Mouse (Mus musculus): ENCODE measurements around the gene Fam222a. TPM values are rescaled to one million over a fixed set of nuclear protein-coding genes. Genes with fewer than 3 reads are reported as not detected.

Gene Fam222a
- polyA plus RNA-seq, 1 experiment from 2014 or later: 9.9 TPM

GRCm38 (mm10) chr5:114575530-114575929 is 7.7 kb downstream of the Fam222a start:
- 0 out of 2 replicates have a peak, but pooled peaks cover 4% of the 10 kb centered on the region for H3K36me3 ChIP-seq
- 0 out of 2 replicates have a peak, but pooled peaks cover 3% of the 10 kb centered on the region for H3K27me3 ChIP-seq
- WGBS: 76% methylated on average over 7 of the region's 7 CpGs
- ATAC-seq (ENCODE audit: low FRiP score): no peak
- H3K9ac ChIP-seq: no peak overlapping the region
- H3K27ac ChIP-seq: peak overlapping the region; percentile 80
- peaks cover 93% of the 10 kb centered on the region for H3K4me1 ChIP-seq
- H3K4me2 ChIP-seq (replicated peaks): peak overlapping the region; percentile 37
- H3K4me3 ChIP-seq: no peak overlapping the region
- no peaks in the 10 kb centered on the region for H3K9me3 ChIP-seq (replicated peaks)

GRCm38 (mm10) chr5:114575986-114576605 is 8.3 kb downstream of the Fam222a start:
- Histone ChIP-seq H3K4me1 (peaks cover 91% of the 10 kb centered on the region), H3K9ac (no peak overlapping the region), H3K27ac (peak overlapping the region; percentile 24; the same call in 1 of the 2 replicates)

GRCm38 (mm10) chr5:114578361-114578760 is 10.5 kb downstream of the Fam222a start:
- Histone ChIP-seq H3K36me3 (0 out of 2 replicates have a peak, but pooled peaks cover 4% of the 10 kb centered on the region), H3K9me3 (replicated peaks) (no peaks in the 10 kb centered on the region), H3K27me3 (peaks cover 7% of the 10 kb centered on the region; the same call in 1 of the 2 replicates), H3K27ac (peak overlapping the region; percentile 13; the same call in 1 of the 2 replicates), H3K9ac (no peak overlapping the region), H3K4me1 (peaks cover 84% of the 10 kb centered on the region), H3K4me3 (no peak overlapping the region), H3K4me2 (replicated peaks) (peak overlapping the region; percentile 24; the same call in 1 of the 2 replicates)
- no peak for ATAC-seq (ENCODE audit: low FRiP score)
- 48% methylated on average over 20 of the region's 20 CpGs for WGBS

More at GRCm38 (mm10) chr5:114575986-114576605, 8.3 kb downstream of the Fam222a start:
- ATAC-seq (ENCODE audit: low FRiP score): no peak
- H3K4me2 ChIP-seq (replicated peaks): no peak overlapping the region; the same call in 1 of the 2 replicates
- 75% methylated on average over 16 of the region's 16 CpGs for WGBS
- 0 out of 2 replicates have a peak, but pooled peaks cover 4% of the 10 kb centered on the region for H3K36me3 ChIP-seq
- no peaks in the 10 kb centered on the region for H3K9me3 ChIP-seq (replicated peaks)
- H3K4me3 ChIP-seq: no peak overlapping the region
- H3K27me3 ChIP-seq: 0 out of 2 replicates have a peak, but pooled peaks cover 3% of the 10 kb centered on the region

DNA sequence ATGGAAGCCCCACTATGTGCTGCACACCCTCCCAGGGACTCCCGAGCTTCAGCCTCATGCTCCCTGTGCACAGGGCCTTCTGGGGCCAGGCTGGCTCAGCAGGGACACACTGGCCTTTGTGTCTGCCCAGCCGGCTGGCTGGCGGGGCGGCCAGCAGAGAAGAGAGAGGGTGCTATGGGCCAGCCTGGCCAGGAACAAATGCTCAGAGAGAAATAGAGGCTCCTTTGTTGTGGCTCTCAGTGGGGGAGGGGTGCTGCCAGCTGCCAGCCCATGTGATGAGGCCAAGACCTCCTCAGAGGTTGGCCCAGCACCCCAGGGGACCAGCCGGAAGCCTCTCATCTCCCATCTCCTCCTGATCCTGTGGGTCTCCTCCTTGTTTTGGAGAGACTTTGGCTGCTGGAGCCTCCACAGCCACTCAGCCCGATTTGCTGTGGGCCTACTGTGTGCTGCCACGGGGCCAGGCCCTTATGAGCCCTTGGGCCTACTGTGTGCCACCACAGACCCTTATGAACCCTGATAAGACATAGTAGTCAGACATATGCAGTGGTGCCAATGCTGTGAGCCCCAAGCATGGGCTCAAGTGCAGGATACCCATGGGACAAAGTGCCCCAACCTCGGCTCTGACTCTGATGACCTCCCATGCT is 12.0 kb downstream of the Fam222a start:
- H3K27ac ChIP-seq: peak overlapping the region; percentile 40; the same call in 1 of the 2 replicates
- no peaks in the 10 kb centered on the region for H3K9me3 ChIP-seq (replicated peaks)
- peaks cover 84% of the 10 kb centered on the region for H3K4me1 ChIP-seq
- peaks cover 5% of the 10 kb centered on the region; the same call in 1 of the 2 replicates for H3K27me3 ChIP-seq
- H3K4me3 ChIP-seq: no peak overlapping the region
- no peak overlapping the region for H3K9ac ChIP-seq
- ATAC-seq (ENCODE audit: low FRiP score): peak; percentile 30; the same call in 1 of the 2 replicates
- WGBS: 48% methylated on average over 8 of the region's 8 CpGs
- no peak overlapping the region for H3K4me2 ChIP-seq (replicated peaks)
- 0 out of 2 replicates have a peak, but pooled peaks cover 4% of the 10 kb centered on the region for H3K36me3 ChIP-seq

DNA sequence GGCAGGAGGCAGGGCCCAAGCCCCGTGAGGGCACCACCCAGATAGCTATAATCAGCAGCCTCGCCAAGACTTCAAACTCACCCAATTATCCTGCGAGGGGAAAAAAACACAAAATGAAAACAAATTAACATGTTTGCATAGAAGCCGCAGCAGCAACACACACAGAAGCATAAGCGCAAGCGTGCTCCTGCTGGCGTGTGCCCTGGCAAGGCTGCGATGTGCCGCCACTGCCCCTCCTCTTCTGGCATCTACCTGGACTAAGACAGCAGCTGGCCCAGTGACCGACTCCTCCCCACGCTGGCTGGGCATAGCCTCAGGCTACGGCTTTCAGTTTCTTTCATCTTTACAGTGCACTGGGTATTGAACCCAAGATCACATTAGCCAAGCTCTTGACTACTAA is 13.7 kb downstream of the Fam222a start:
- ATAC-seq (ENCODE audit: low FRiP score): no peak
- no peaks in the 10 kb centered on the region for H3K9me3 ChIP-seq (replicated peaks)
- no peak overlapping the region for H3K4me2 ChIP-seq (replicated peaks)
- 79% methylated on average over 12 of the region's 12 CpGs for WGBS
- peak overlapping the region; percentile 30; the same call in 1 of the 2 replicates for H3K27ac ChIP-seq
- H3K27me3 ChIP-seq: peaks cover 6% of the 10 kb centered on the region; the same call in 1 of the 2 replicates
- H3K36me3 ChIP-seq: 0 out of 2 replicates have a peak, but pooled peaks cover 4% of the 10 kb centered on the region
- H3K4me1 ChIP-seq: peaks cover 84% of the 10 kb centered on the region
- no peak overlapping the region for H3K4me3 ChIP-seq
- no peak overlapping the region for H3K9ac ChIP-seq

- 71% methylated on average over 3 of the region's 3 CpGs for WGBS
- peaks cover 78% of the 10 kb centered on the region for H3K4me1 ChIP-seq
- no peak overlapping the region for H3K27ac ChIP-seq
- H3K9me3 ChIP-seq (replicated peaks): no peaks in the 10 kb centered on the region
- no peak overlapping the region for H3K4me2 ChIP-seq (replicated peaks)
- H3K4me3 ChIP-seq: no peak overlapping the region
- H3K27me3 ChIP-seq: peaks cover 6% of the 10 kb centered on the region; the same call in 1 of the 2 replicates
- no peak overlapping the region for H3K9ac ChIP-seq
- H3K36me3 ChIP-seq: 0 out of 2 replicates have a peak, but pooled peaks cover 4% of the 10 kb centered on the region
- ATAC-seq (ENCODE audit: low FRiP score): no peak
Observed at GRCm38 (mm10) chr5:114583046-114583445, 15.2 kb downstream of the Fam222a start.

DNA sequence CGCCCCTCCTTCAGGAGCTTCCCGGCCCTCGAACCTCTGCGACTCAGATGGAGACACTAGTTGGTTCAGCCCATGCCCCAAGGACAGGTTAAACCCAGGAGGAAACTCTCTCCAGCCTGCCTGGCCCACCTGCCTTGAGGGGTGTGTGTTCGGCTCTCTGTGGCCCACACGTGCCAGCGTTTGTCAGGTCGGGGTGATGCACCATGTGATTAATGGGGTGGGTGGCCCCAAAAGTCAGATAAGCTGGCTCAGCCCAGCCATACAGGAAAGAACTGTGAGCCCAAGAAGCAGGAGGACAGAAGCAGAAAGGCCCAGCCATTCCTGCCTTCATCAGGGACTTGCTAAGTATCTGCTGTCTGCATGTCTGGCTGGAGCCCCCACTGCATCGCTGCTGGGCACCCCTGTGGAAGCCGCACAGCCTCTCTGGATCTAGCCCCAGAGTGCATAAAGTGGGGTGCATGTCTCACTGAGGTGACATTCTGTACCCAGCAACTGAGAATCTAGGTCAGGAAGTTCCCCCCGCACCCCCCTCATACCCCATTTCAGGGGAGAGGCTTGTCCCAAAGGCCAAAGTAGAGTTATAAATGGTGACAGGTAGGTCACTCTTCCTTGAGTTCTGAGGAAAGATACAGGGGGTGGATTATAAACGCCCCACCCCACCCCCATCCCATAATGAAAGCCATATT is 15.8 kb downstream of the Fam222a start:
- 75% methylated on average over 12 of the region's 12 CpGs for WGBS
- H3K27me3 ChIP-seq: peaks cover 6% of the 10 kb centered on the region; the same call in 1 of the 2 replicates
- H3K9ac ChIP-seq: no peak overlapping the region; the same call in 1 of the 2 replicates
- no peak for ATAC-seq (ENCODE audit: low FRiP score)
- peaks cover 78% of the 10 kb centered on the region for H3K4me1 ChIP-seq
- H3K4me3 ChIP-seq: no peak overlapping the region
- no peak overlapping the region for H3K4me2 ChIP-seq (replicated peaks)
- peak overlapping the region; percentile 69 for H3K27ac ChIP-seq
- H3K36me3 ChIP-seq: 0 out of 2 replicates have a peak, but pooled peaks cover 4% of the 10 kb centered on the region
- H3K9me3 ChIP-seq (replicated peaks): no peaks in the 10 kb centered on the region

DNA sequence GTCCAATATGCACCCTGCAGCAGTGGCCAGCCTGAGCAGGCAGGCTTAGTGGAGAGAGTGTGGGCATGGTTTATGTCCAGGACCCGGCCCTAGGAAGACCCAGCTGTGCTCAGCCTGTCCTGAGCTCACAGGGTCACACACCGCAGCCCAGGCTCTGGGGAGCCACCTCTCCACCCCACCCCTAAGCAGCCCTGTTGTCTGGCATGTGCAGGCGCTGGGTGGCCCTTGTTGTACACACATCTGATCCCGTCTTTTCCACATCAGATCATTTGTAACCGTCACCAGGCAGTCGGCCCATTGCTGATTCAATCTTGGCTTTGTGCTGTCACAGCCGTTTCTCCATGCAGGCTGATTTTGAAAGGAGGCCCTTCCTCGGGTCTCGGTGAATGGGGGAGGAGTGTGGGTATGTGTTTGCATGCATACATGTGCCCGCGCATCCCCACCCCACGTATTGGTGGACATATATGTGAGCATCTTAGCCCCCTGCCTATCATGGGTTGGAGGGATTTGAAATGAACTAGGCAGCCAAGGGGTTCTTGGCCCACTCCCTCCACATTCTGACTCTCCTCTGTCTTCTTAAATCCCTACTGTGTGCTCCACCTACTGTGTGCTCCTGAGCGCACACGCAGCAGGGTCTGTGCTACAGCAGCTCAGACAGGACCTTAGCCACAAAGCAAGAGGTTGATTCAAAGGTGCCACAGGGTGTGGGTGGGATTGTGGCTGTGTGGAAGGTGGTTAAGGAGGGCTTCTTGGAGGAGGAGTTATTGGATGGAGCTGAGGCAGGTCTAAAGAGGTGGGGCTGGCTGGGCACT is 16.7 kb downstream of the Fam222a start:
- H3K27ac ChIP-seq: peak overlapping the region; percentile 69
- no peaks in the 10 kb centered on the region for H3K36me3 ChIP-seq
- peaks cover 82% of the 10 kb centered on the region for H3K4me1 ChIP-seq
- 27% methylated on average over 14 of the region's 14 CpGs for WGBS
- H3K27me3 ChIP-seq: peaks cover 6% of the 10 kb centered on the region; the same call in 1 of the 2 replicates
- no peak overlapping the region for H3K4me3 ChIP-seq
- H3K9ac ChIP-seq: peak overlapping the region; percentile 33; the same call in 1 of the 2 replicates
- ATAC-seq (ENCODE audit: low FRiP score): peak; percentile 53
- H3K4me2 ChIP-seq (replicated peaks): no peak overlapping the region
- no peaks in the 10 kb centered on the region for H3K9me3 ChIP-seq (replicated peaks)

DNA sequence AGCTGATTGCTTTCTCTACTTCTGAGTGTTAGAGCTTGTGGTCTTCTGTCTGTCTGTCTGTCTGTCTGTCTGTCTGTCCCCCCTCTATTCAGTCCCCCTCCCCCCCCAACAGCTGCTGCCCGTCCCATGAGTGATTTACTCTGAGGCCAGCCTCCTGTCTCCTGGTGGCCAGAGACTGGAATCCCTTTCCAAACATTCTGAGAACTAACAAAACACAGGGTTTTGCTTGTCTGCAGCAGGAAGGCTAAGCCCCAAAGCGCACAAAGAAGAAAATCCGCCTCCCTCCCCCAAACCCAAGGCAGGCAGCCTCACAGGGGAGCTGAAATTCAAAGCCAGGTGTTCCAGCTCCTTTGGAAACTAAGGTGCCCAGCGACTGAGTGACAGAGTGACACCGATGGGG is 17.9 kb downstream of the Fam222a start:
- Histone ChIP-seq H3K9me3 (replicated peaks) (no peaks in the 10 kb centered on the region), H3K4me2 (replicated peaks) (no peak overlapping the region), H3K27ac (peak overlapping the region; percentile 69; the same call in 1 of the 2 replicates), H3K27me3 (peaks cover 6% of the 10 kb centered on the region; the same call in 1 of the 2 replicates), H3K36me3 (no peaks in the 10 kb centered on the region), H3K9ac (peak overlapping the region; percentile 41; the same call in 1 of the 2 replicates), H3K4me1 (peaks cover 87% of the 10 kb centered on the region), H3K4me3 (no peak overlapping the region)
- no peak for ATAC-seq (ENCODE audit: low FRiP score)
- 6% methylated on average over 5 of the region's 5 CpGs for WGBS

GRCm38 (mm10) chr5:114587908-114588307 is 20.1 kb downstream of the Fam222a start:
- Histone ChIP-seq H3K4me3 (no peak overlapping the region), H3K4me1 (peaks cover 93% of the 10 kb centered on the region)

DNA sequence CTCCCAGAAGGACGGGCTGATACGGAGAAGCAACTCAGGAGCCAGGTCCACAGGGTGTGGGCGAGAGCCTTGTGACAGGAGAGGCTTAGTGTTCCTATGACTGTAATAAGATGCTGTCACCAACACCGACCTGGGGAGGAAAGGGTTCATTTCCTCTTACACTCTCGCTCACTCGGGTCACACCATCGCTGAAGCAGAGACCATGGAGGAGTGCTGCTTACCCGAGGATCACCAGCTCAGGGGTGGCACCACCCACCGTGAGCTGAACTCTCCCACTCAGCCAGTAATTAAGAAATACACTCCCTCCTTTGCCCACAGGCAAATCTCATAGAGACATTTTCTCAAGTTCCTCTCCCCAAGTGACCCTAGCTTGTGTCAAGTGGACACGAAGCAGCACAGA is 20.6 kb downstream of the Fam222a start:
- Histone ChIP-seq H3K4me2 (replicated peaks) (no peak overlapping the region), H3K36me3 (no peaks in the 10 kb centered on the region), H3K9me3 (replicated peaks) (no peaks in the 10 kb centered on the region), H3K27ac (peak overlapping the region; percentile 79), H3K4me3 (no peak overlapping the region), H3K9ac (no peak overlapping the region), H3K27me3 (0 out of 2 replicates have a peak, but pooled peaks cover 3% of the 10 kb centered on the region), H3K4me1 (peaks cover 93% of the 10 kb centered on the region)
- no peak for ATAC-seq (ENCODE audit: low FRiP score)
- 46% methylated on average over 10 of the region's 10 CpGs for WGBS

More at GRCm38 (mm10) chr5:114587908-114588307, 20.1 kb downstream of the Fam222a start:
- ATAC-seq (ENCODE audit: low FRiP score): no peak
- Histone ChIP-seq H3K9me3 (replicated peaks) (no peaks in the 10 kb centered on the region), H3K4me2 (replicated peaks) (no peak overlapping the region), H3K36me3 (no peaks in the 10 kb centered on the region), H3K9ac (no peak overlapping the region), H3K27ac (peak overlapping the region; percentile 79; the same call in 1 of the 2 replicates), H3K27me3 (peaks cover 5% of the 10 kb centered on the region; the same call in 1 of the 2 replicates)
- WGBS: 42% methylated on average over 9 of the region's 9 CpGs
